8 mouse cellular contexts compared by ENCODE assay signal in the genomic region with DNA sequence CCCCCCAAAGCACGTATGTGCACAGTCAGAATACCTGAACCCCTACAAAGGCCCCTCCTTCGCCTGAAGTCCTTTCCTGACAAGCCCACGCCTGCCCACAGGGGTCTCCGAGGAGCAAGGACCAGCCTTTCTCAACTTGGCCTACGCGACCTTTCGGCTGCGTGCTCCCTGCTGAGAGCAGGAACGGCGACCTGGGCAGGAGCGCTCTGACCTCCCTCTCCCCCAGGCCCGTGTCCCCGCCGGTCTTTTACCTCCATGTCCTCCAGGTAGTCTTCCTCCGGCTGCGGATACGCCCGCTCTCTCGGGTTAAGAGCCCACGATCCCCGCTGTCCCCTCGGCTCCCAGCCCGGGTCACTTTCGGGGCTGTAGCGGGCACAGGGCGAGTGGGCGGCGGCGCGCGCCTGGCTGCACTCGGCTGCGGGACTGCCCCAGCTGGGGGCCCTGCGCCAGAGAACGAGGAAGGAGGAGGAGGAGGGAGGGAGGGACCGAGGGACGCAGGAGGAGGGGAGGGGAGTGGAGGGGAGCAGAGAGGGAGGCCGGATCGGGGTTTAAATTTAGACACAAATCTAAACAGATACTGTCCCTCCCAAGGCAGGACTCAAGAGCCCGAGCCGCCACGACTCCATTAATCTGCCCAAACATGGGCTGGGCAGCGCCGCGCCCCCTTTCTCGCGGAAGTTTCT. TPM values are rescaled to one million over a fixed set of nuclear protein-coding genes. Genes with fewer than 3 reads are reported as not detected.
DNase-seq lines count a peak whose midpoint lies in the region; ATAC-seq and TF ChIP-seq lines count a peak whose summit lies in the region.

No protein-coding gene starts in this region.

- peak overlapping the region; percentile 92 for H3K4me2 ChIP-seq in embryonic facial prominence, embryonic 15.5 days (replicated peaks)
- peak overlapping the region; percentile 78 for H3K4me2 ChIP-seq in heart, postnatal 0 days (ENCODE audit: low read depth, low read length)

- peaks cover 13% of the 10 kb centered on the region for H3K4me1 ChIP-seq in embryonic facial prominence, embryonic 15.5 days
- H3K4me1 ChIP-seq in heart, postnatal 0 days (ENCODE audit: control insufficient read depth, insufficient read depth) = peaks cover 52% of the 10 kb centered on the region
- H3K4me1 ChIP-seq in megakaryocyte, embryonic 14.5 days = peaks cover 65% of the 10 kb centered on the region

- no peak for TF ChIP-seq CTCF in heart, postnatal 0 days (IDR thresholded peaks at IDR 0.05; ENCODE audit: low read depth)

- peak; percentile 47; the same call in 1 of the 2 replicates for TF ChIP-seq EP300 in heart, postnatal 0 days (IDR thresholded peaks at IDR 0.05; ENCODE audit: low read depth)

- no peaks in the 10 kb centered on the region for H3K36me3 ChIP-seq in embryonic facial prominence, embryonic 15.5 days
- no peaks in the 10 kb centered on the region for H3K36me3 ChIP-seq in heart, postnatal 0 days (replicated peaks; ENCODE audit: control insufficient read depth, insufficient read depth, low read length)
- no peaks in the 10 kb centered on the region for H3K36me3 ChIP-seq in megakaryocyte, embryonic 14.5 days (replicated peaks; ENCODE audit: low read length)

- WGBS in embryonic facial prominence, embryonic 15.5 days = under 1% methylated on average over 47 of the region's 47 CpGs
- WGBS in heart, postnatal 0 days = under 1% methylated on average over 46 of the region's 47 CpGs

- H3K27me3 ChIP-seq in embryonic facial prominence, embryonic 15.5 days = no peaks in the 10 kb centered on the region
- H3K27me3 ChIP-seq in heart, postnatal 0 days (ENCODE audit: control insufficient read depth, insufficient read depth, low read length) = no peaks in the 10 kb centered on the region
- peaks cover 61% of the 10 kb centered on the region for H3K27me3 ChIP-seq in megakaryocyte, embryonic 14.5 days (replicated peaks)

- ATAC-seq in embryonic facial prominence, embryonic 15.5 days (ENCODE audit: insufficient number of reproducible peaks, low FRiP score, low TSS enrichment, low read depth) = peak; percentile 86
- ATAC-seq in heart, postnatal 0 days (ENCODE audit: insufficient read depth, low read depth) = peak; percentile 89

- H3K9me3 ChIP-seq in embryonic facial prominence, embryonic 15.5 days (replicated peaks) = no peaks in the 10 kb centered on the region
- H3K9me3 ChIP-seq in heart, postnatal 0 days (replicated peaks; ENCODE audit: control insufficient read depth, low read length) = no peaks in the 10 kb centered on the region
- 0 out of 2 replicates have a peak, but pooled peaks cover 3% of the 10 kb centered on the region for H3K9me3 ChIP-seq in megakaryocyte, embryonic 14.5 days

- peak overlapping the region; percentile 72 for H3K9ac ChIP-seq in embryonic facial prominence, embryonic 15.5 days
- H3K9ac ChIP-seq in heart, postnatal 0 days (replicated peaks; ENCODE audit: low read depth, low read length) = peak overlapping the region; percentile 96

- DNase-seq in spleen, adult 18-20 months = peak; percentile 77 to 80
- no peak for DNase-seq in spleen, adult 12 weeks (ENCODE audit: low spot score)
- peak; percentile 90 for DNase-seq in heart, postnatal 0 days (ENCODE audit: low spot score)
- DNase-seq in kidney, postnatal 25 days = peak; percentile 74 to 87
- peak; percentile 51 to 63 for DNase-seq in spleen, postnatal 14 days (ENCODE audit: low spot score in 2 of 2)
- DNase-seq in right cerebral cortex, postnatal 36 days (ENCODE audit: low spot score in 2 of 2) = no peak

- H3K27ac ChIP-seq in embryonic facial prominence, embryonic 15.5 days (replicated peaks) = peak overlapping the region; percentile 60; the same call in 1 of the 2 replicates
- peak overlapping the region; percentile 96 for H3K27ac ChIP-seq in heart, postnatal 0 days (ENCODE audit: low read depth)

- peak overlapping the region; percentile 67 for H3K4me3 ChIP-seq in embryonic facial prominence, embryonic 15.5 days (replicated peaks)
- peak overlapping the region; percentile 90 for H3K4me3 ChIP-seq in heart, postnatal 0 days (ENCODE audit: low read depth, low read length)
- H3K4me3 ChIP-seq in megakaryocyte, embryonic 14.5 days (replicated peaks) = peak overlapping the region; percentile 92

RNA-seq across cellular contexts. Expression of a gene that starts 1.8 kb away (rescaled TPM):
- polyA plus RNA-seq in embryonic facial prominence, embryonic 15.5 days (2015; fragmentation: Nextera tagmentation; extraction: Ambion mirVana) = 16.7 and 19.1 TPM in 2 replicates
- total RNA-seq in heart, postnatal 0 days (2014; rRNA removed; ENCODE audit: low replicate concordance) = 88.6 and 94.0 TPM in 2 replicates
- polyA plus RNA-seq in heart, postnatal 0 days (2015; fragmentation: Nextera tagmentation; extraction: Ambion mirVana) = 103 and 116 TPM in 2 replicates
- polyA plus RNA-seq in megakaryocyte, embryonic 14.5 days (2012; ENCODE audit: insufficient read depth, low replicate concordance) = 0.43 and 11.0 TPM in 2 replicates

RNA-seq across cellular contexts. Expression of a gene that starts 55.8 kb away (rescaled TPM):
- polyA plus RNA-seq in embryonic facial prominence, embryonic 15.5 days (2015; fragmentation: Nextera tagmentation; extraction: Ambion mirVana) = 61.1 and 62.8 TPM in 2 replicates
- total RNA-seq in heart, postnatal 0 days (2014; rRNA removed; ENCODE audit: low replicate concordance) = 29.1 and 32.4 TPM in 2 replicates
- polyA plus RNA-seq in heart, postnatal 0 days (2015; fragmentation: Nextera tagmentation; extraction: Ambion mirVana) = 62.1 and 75.2 TPM in 2 replicates
- 254 and 485 TPM in 2 replicates for polyA plus RNA-seq in megakaryocyte, embryonic 14.5 days (2012; ENCODE audit: insufficient read depth, low replicate concordance)

Comparison
In these comparisons a context has a peak if more than half of its experiments do, and no peak if none do; other contexts are left out.
1. DNase-seq: peak in spleen, adult 18-20 months (2 of 2), heart, postnatal 0 days (single experiment), kidney, postnatal 25 days (2 of 2) and spleen, postnatal 14 days (2 of 2); none in spleen, adult 12 weeks (single experiment) and right cerebral cortex, postnatal 36 days (0 of 2).
2. Peak in every context shown above with its lines, with median percentiles within 50 percentile points of each other: H3K4me3 ChIP-seq.